Mouse (Mus musculus) gastrocnemius, postnatal 4 days (tissue): Measurements from ENCODE around the gene Snhg11. TPM values are rescaled to one million over a fixed set of nuclear protein-coding genes. Genes with fewer than 3 reads are reported as not detected.
"Not testable (repeated sequence)": the region's sequence is repeated elsewhere in the genome, so short reads cannot be mapped to it uniquely, and the experiment has no call there.

Source experiments
- DNase-seq, 2 experiments: peaks; one replicate each; pipeline ENCODE4 v3.0.0; 2021 to 2022; ENCODE audit warnings: low spot score in 2 of 2, mixed read lengths in 2 of 2
- total RNA-seq, 2 experiments: library from RNA; stranded (reverse); gene quantifications; 2 replicates each; pipeline ENCODE4 v1.2.3; 2021

Gene Snhg11
- total RNA-seq, 2 experiments from 2014 or later = 0.13 to 0.15 TPM

DNA sequence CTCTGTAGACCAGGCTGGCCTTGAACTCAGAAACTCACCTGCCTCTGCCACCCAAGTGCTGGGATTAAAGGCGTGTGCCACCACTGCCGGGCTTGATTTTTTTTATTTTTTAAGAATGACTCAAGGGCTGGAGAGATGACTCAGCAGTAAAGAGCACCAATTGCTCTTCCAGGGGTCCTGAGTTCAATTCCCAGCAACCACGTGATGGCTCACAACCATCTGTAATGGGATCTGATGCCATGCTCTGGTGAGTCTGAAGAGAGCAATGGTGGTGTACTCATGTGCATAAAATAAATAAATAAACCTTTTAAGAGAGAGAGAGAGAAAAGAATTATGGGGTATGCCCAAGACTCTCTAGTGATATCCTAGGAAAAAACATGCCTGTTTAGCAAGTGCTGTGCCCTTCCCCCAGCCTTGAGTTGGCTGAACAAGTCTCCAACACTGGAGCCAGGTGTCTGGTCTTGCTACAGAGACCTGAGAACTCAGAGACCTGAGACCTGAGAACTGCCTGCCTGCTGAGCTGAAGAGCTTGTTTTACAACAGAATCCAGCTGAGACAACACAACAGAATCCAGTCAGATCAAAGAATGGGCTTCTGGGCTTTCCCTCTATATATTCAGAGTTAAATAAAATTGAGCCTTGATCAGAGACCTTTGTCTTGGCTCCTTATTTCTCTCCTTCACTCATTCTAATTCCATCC is 5.8 kb upstream of the Snhg11 start:
- no peak for DNase-seq

- no peak for DNase-seq
Observed at GRCm38 (mm10) chr2:158370173-158370550, 5.3 kb upstream of the Snhg11 start.

DNA sequence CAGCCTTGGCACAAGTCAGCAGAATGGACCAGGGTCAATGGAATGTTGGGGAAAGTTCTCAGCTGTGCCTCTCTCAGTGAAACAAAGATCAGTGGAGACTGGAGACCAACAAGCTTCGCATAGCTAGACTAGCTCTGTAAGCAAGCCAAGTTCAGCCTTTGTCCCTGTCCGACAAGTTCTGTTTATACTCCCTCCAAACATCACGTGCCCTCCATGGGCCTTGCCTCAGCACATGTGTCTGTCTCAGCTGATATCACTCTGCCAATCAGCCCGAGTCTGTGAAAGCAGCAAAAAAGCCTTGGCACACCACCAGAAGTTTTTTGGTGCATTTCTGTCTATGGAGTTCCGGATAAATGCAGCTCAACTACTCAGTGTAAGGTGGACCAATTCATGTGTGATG is 2.4 kb upstream of the Snhg11 start:
- no peak for DNase-seq

GRCm38 (mm10) chr2:158373516-158373915 is 1.9 kb upstream of the Snhg11 start:
- DNase-seq = no peak

DNA sequence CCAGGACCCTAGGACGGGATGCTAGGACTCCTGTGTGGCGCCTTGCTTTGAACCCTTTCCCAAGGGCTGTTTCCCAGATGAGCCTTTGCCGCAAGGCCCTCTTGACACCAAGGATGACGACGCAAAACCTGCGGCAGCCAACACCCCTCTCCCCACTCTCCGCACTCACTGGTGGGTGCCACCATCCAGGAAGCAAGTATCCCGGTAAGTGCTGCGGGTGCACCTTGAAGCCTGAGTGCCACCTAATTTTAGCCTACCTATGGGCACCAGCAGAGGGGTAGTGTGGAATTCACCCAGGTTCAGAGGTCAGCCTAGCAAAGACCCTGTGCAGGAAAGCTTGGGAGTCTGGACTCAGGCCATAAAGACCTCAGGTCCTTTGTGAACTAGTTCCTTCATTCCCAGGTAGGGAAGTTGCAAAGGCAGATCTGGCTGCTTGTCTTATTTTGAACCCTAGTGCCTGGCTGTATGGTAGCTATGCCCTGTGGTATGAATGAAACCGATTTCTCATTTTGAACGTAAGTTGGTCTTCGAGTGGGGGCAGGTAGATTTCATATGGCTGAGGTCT is 767 bp downstream of the Snhg11 start:
- DNase-seq = no peak

- no peak for DNase-seq
Observed at GRCm38 (mm10) chr2:158376798-158377197, 1.4 kb downstream of the Snhg11 start.

DNA sequence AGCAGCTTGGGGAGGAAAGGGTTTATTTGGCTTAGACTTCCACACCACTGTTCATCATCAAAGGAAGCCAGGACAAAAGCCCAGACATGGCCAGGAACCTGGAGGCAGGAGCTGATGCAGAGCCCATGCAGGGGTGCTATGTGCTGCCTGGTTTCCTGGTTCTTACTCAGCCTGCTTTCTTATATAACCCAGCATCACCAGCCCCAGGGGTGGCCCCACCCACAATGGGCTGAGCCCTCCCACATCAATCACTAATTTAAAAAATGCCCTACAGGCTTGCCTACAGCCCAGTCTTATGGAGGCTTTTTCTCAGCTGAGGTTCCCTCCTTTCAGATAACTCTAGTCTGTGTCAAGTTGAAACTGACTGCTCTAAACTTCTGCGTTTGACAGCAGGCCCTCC is 2.4 kb downstream of the Snhg11 start:
- DNase-seq = no peak

- peak in 1 of 2 experiments; percentile 48 for DNase-seq
Observed at GRCm38 (mm10) chr2:158379354-158380078, 4.1 kb downstream of the Snhg11 start.

GRCm38 (mm10) chr2:158386072-158386471 is 10.6 kb downstream of the Snhg11 start:
- DNase-seq = no peak

- DNase-seq = no peak
Observed at GRCm38 (mm10) chr2:158389421-158389820, 14.0 kb downstream of the Snhg11 start.

GRCm38 (mm10) chr2:158396369-158396768 is 20.9 kb downstream of the Snhg11 start:
- DNase-seq = no peak

GRCm38 (mm10) chr2:158397140-158397539 is 21.7 kb downstream of the Snhg11 start:
- DNase-seq = not testable (repeated sequence)

DNA sequence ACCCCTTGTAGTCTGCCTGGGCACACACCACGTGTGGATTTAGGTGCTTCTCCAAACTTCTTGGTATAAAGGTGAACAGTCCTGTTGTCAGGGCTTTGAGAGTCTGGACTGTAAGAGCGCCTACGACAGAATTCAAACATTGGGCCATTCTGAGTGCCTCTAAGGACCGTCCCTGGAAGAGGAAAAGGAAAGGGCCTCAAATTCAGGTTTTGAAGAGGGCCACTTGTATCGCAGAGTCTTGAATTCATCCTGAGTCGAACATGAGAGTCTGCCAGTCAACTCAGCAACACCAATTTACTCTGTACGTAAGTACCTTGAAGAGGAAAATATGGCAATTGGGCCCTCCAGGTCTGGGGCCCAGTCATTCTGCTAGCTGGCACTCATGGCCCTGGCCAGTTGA is 27.5 kb downstream of the Snhg11 start:
- DNase-seq = no peak

GRCm38 (mm10) chr2:158408997-158409594 is 33.7 kb downstream of the Snhg11 start:
- DNase-seq = no peak

GRCm38 (mm10) chr2:158409595-158410021 is 34.2 kb downstream of the Snhg11 start, which contains the start of gene Ralgapb:
Ralgapb (plus strand) TSS chr2:158409848.
- peak; percentile 98 to 99 for DNase-seq

GRCm38 (mm10) chr2:158410022-158411014 is 34.9 kb downstream of the Snhg11 start:
- DNase-seq = peak; percentile 53 to 54

DNA sequence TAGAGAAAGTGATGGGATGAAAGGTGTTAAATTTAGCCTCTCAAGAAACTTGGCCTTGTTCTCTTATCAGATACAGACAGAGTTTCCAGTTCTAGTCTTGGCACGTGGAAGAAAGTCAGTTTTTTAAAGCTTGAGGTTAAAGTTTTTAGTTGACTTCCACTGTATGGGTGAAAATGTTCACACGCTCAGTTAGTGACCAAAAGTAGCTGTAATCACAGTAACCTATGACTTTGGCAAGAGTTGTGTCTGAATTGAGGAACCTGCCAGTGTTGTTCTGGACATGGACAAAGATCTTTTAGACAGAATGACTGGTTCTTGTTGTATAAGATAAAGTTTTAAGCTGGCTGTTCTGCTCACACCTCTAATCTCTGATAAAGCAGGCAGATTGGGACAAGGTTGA is 37.8 kb downstream of the Snhg11 start:
- no peak for DNase-seq

DNA sequence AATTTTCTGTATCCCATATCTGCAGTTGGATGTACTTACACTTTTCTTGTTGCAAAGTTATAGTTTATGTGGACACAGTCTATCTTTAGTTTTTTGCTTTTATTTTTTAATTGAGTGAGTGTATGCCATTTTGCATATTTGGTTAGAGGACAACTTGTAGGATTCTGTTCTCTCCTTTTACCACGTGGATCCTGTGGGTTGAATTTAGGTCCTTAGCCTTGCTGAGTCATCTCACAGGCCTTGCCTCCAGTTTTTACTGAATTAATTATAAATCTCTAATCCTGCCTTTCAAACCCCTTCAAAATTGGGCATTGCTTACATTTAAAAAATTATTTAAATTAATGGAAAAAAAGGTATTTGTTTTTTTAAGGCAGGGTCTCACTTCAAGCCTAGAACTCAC is 40.4 kb downstream of the Snhg11 start:
- DNase-seq = no peak

DNA sequence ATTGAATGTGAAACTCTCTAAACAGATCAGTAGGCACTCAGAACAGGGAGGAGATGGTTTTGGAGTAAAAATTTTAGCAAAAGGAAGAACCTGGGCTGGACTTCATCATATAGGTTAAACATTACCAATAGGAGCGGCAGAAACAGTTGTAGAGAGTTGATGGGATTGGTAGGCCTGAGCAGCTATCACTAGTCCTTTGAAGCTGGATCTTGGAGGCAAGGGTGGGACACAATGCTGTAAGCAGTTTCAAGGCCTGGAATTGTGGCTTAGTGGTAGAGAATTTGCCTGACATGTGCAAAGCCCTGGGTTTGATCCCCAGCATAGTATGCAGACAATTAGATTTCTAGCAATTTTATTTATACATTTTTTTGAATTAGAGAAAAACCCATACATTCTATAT is 43.2 kb downstream of the Snhg11 start:
- DNase-seq = no peak
